Mouse (Mus musculus): ENCODE results near the gene Fry. TPM values are rescaled to one million over a fixed set of nuclear protein-coding genes. Genes with fewer than 3 reads are reported as not detected.

Fry gene
- 100 to 1,000 TPM; 164 to 168 TPM for total RNA-seq (2021)
- long read RNA-seq, experiment 1, transcript Fry-206 (11 exons, 2,204 nt), result major isoform, 10 of 53 reads
- long read RNA-seq, experiment 1, partial matches to known transcripts, result 29 of 53 reads
- long read RNA-seq, experiment 1, other reads (novel, unspliced or antisense), result 13 of 53 reads
- long read RNA-seq, experiment 2, partial matches to known transcripts, result 18 of 30 reads
- long read RNA-seq, experiment 2, other reads (novel, unspliced or antisense), result 7 of 30 reads

- peak; percentile 95 to 97 for DNase-seq (ENCODE audit: low spot score in 2 of 2)
Observed at GRCm38 (mm10) chr5:150118455-150119241, at the start of gene Fry. Gene Fry (plus strand): TSS chr5:150118645.

DNA sequence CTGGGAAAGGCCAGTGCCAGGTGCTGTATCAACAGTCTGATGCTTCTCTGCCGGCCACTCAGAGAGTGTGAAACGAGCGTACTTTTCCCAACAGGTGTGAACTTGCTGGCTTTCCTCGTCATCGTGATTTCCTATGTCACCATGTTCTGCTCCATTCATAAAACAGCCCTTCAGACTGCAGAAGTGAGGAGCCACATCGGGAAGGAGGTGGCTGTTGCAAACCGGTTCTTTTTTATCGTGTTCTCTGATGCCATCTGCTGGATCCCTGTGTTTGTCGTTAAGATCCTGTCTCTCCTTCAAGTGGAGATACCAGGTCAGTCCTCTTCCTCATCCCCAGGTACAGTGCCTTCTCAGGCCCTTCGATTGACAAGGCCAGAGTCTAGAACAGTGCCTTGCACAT is 48.4 kb upstream of the Fry start:
- DNase-seq (ENCODE audit: low spot score in 2 of 2), result peak; percentile 53 to 58

- no peak for DNase-seq (ENCODE audit: low spot score in 2 of 2)
Observed at GRCm38 (mm10) chr5:150071738-150072137, 46.7 kb upstream of the Fry start.

- DNase-seq (ENCODE audit: low spot score in 2 of 2), result no peak
Observed at GRCm38 (mm10) chr5:150079866-150080797, 38.3 kb upstream of the Fry start.

- DNase-seq (ENCODE audit: low spot score in 2 of 2), result no peak
Observed at GRCm38 (mm10) chr5:150082696-150083095, 35.7 kb upstream of the Fry start.

GRCm38 (mm10) chr5:150083190-150083589 is 35.3 kb upstream of the Fry start:
- no peak for DNase-seq (ENCODE audit: low spot score in 2 of 2)

- peak; percentile 61 to 63 for DNase-seq (ENCODE audit: low spot score in 2 of 2)
Observed at GRCm38 (mm10) chr5:150097620-150098019, 20.8 kb upstream of the Fry start.

GRCm38 (mm10) chr5:150098754-150099153 is 19.7 kb upstream of the Fry start:
- DNase-seq (ENCODE audit: low spot score in 2 of 2), result no peak

DNA sequence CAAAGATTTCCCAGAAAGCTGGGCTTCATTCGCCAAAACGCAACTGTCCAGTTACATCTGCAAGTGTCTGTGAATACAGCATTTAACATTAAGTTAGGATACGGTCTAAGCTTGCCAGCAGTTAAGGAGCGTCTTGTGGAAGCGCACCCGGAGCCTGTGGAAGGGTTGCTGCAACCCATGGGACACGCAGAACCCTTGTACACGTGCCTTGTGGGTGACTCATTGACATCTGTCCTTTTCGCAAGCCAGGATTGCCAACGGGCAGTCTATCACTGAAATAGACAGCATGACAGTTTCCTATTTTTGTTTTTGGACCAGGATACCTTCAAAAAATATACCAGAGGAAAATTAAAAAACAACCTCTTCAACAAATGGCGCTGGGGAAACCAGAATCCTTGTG is 16.7 kb upstream of the Fry start:
- no peak for DNase-seq (ENCODE audit: low spot score in 2 of 2)

DNA sequence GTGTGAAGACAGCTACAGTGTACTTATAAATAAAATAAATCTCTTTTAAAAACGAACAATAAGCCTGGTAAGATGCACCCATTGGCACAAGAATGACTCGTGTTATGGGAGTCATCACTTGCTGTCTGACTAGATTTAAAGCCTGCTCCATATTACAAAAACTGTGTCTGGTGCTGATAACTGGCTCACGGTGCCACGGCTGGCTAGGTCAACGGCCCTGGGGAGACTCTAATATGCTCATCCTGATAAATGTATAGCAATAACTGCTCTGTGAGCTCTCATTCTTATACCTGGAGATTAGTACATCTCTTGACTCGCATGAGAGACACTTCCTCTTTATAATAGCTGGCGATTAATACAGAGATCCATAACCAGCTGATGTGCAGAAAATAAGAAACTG is 12.1 kb upstream of the Fry start:
- no peak for DNase-seq (ENCODE audit: low spot score in 2 of 2)

DNA sequence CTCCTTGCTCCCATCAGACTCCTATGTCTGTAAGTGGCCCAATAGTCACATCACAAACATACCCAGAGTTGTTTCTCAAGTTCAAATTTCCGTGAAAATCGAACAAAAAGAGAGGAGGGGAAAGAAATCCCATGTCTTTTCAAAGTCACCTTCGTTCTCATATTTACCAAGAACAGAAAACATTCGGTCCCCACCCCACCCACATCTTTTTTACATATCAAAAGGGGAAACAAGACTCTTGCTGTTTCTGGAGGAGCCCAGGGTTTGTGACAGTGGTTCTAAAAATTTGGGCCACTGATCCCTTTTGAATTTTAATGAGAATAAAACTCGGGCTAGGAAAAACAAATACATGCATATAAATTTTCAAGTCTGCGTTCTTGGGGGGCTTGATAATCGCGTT is 7.2 kb upstream of the Fry start:
- DNase-seq (ENCODE audit: low spot score in 2 of 2), result no peak

DNA sequence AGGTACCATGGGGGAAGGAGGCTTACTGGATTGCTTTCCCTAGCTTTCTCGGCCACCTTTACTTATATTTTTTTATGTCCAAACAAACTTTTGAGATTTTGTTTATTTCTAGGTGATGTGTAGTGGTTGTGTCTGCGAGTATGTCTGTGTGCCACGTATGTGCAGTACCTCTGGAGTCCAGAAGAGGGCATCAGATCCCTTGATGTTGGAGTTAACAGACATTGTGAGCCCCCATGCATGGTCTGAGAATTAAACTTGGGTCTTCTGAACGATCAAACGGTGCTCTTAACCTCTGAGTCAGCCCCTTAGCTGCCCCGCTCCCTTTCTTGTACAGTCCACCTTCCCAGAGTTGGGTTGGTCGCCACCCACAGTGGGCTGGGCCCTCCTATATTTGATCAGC is 4.4 kb upstream of the Fry start:
- DNase-seq (ENCODE audit: low spot score in 2 of 2), result no peak

DNA sequence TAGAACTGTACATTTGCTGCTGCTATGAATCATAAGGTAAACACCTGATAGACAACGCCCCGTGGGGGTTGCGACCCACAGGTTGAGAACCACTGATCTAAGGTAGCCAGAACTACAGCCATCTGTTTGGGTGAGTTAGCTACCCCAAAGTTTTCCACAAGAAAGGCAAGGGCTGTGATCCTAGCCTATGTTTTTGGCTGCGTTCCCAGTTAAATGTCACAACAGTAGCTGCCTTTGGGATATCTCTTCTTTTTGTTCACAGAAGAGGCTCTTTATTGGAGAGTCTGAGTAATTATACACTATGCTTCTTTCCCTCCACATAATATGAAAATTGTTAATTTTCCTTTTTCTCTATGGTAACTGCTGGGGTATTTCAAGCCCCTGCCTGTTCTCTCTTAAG is 3.7 kb upstream of the Fry start:
- DNase-seq (ENCODE audit: low spot score in 2 of 2), result no peak

DNA sequence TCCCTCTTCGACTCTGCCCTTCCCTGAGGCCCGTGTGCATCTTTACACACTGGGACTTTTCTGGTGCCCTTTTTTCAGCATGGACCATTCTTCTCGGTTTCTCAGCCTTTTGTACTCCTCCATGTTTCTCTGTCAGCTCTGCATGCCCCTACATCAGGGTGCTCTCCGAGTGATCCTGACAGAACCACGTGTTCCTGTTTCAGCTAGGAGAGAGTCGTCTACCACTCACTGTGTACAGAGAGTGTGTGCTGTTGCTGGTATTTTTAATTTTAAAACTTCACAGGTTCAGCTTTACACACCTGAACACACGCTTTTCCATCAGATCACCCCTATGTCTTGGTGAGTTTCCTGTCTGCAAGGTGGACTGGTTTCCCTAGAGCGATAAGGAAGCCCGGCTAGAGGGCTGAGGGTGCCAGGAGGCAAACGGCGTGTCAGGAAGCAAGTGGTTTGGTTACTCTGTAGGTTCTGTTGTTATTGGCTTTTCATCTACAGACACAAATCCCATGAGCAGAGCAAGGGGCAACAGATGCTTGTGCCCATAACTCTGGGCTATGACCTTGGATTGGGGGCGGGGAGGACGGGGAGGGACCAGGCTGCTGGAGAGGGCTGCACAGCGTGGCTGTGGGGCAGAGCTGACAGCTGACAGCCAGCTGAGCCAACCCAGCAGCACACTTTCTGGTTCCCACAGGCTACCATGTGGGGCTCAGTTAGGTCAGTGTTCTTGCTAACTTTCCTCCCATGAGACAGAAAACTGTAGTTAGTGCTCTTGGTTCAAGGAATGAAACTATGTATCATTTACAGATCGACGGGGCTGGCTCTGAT is 3.0 kb upstream of the Fry start:
- no peak for DNase-seq (ENCODE audit: low spot score in 2 of 2)

DNA sequence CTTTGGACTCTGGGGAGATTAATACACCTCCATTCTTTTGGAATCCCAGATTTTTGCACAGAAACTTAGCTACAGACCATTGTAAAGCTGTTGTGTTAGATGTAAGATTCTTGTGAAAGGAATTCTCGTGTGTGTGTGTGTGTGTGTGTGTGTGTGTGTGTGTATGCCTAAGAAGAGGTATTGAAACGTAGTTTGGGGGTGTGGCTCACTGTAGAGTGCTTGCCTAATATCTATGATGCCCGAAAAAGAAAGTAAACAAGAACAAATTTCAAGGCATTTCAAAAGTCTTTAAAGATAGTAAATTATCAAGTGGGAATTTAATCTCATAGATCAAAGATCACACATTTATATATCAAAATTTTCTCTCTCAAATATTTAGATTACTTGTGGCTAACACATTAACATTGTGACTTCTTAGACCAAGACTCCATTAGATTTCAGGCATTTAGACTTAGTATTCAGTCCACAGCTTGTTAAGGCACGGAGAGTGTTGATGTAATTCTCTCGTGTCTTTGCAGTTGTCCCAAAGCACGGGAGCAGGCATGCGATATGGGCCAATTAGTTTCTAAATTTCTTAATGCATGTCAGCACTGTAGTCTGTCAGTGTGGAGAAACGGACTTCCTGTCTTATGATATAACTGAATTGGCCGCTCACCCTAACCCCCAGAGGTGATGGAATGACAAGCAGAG is 2.1 kb upstream of the Fry start:
- DNase-seq (ENCODE audit: low spot score in 2 of 2), result no peak

- no peak for DNase-seq (ENCODE audit: low spot score in 2 of 2)
Observed at GRCm38 (mm10) chr5:150116906-150117216, 1.6 kb upstream of the Fry start.

DNA sequence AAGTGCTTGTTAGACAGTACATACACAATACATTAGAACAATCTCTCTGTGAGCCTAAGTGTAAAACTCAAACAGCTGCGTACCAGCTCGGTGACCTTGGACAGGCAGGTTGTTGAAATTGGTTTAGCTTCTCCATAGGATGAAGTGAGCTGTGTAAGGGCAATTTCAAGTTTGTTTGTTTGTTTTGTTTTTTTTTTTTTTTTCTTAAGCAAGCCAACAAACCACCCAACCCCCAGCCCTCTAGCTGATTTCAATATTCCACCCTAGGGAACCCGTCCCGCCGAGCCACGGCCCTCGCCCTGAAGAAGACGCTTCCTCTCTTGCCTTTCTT is 356 bp upstream of the Fry start:
- no peak for DNase-seq (ENCODE audit: low spot score in 2 of 2)

- no peak for DNase-seq (ENCODE audit: low spot score in 2 of 2)
Observed at GRCm38 (mm10) chr5:150120676-150121075, 2.2 kb downstream of the Fry start.

GRCm38 (mm10) chr5:150122095-150122494 is 3.6 kb downstream of the Fry start:
- DNase-seq (ENCODE audit: low spot score in 2 of 2), result no peak

DNA sequence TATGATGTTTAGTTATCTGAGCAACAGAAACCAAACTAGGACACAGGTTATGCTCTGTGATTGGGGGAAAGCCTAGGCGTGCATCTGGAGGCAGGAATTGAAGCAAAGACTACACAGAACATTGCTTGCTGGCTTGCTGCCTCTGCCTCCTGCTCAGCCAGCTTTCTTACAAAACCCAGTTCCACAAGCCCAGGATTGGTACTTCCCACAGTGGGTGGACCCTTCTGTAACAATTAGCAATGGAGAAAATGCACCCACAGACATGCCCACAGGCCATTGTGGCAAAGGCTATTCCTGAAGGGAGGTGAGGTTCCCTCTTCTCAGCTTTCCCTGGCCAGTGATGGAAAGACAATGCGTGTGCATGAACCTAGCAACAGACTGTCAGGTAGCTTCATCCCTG is 4.1 kb downstream of the Fry start:
- DNase-seq (ENCODE audit: low spot score in 2 of 2), result peak; percentile 50 to 59

GRCm38 (mm10) chr5:150125920-150126319 is 7.5 kb downstream of the Fry start:
- no peak for DNase-seq (ENCODE audit: low spot score in 2 of 2)

Data from left cerebral cortex, adult 18-20 months (tissue).